Mouse (Mus musculus) kidney, adult 2 months (tissue): ENCODE results near the gene Aifm3. TPM values are rescaled to one million over a fixed set of nuclear protein-coding genes. Genes with fewer than 3 reads are reported as not detected.
A peak's percentile ranks its signal among the peaks of the same experiment; 100 is the strongest.

ENCODE experiments used
- DNase-seq: peaks from one replicate; pipeline ENCODE4 v3.0.0; 2021
- H3K27ac ChIP-seq: fragments of 200-500 bp; 2 replicates; pipeline ENCODE4 v1.5.1; 2012; ENCODE audit warnings: low read depth, low read length, control low read depth, inconsistent platforms; ENCODE audit not compliant: insufficient read depth
- H3K27me3 ChIP-seq: fragments of 200-500 bp; replicated peaks from 2 replicates; pipeline ENCODE4 v1.6.1; 2012; ENCODE audit warnings: mild to moderate bottlenecking, moderate library complexity, low read length, inconsistent platforms; ENCODE audit not compliant: control insufficient read depth, insufficient read depth
- H3K36me3 ChIP-seq: fragments of 200-500 bp; 2 replicates; pipeline ENCODE4 v1.6.1; 2012; ENCODE audit warnings: mild to moderate bottlenecking, moderate library complexity, low read length, inconsistent platforms; ENCODE audit not compliant: control insufficient read depth, insufficient read depth
- H3K4me1 ChIP-seq: fragments of 200-500 bp; 2 replicates; pipeline ENCODE4 v1.6.1; 2011; ENCODE audit warnings: low read length; ENCODE audit not compliant: control insufficient read depth, insufficient read depth
- H3K4me3 ChIP-seq: fragments of 200-500 bp; 2 replicates; pipeline ENCODE4 v1.5.1; 2011; ENCODE audit warnings: mild to moderate bottlenecking, low read depth, low read length, control low read depth; ENCODE audit not compliant: insufficient read depth
- CTCF ChIP-seq: fragments of 200-500 bp; conservative IDR thresholded peaks from 2 replicates; pipeline ENCODE4 v1.5.1; 2011; ENCODE audit warnings: low read depth, mild to moderate bottlenecking, control low read depth, low read length, moderate library complexity, mixed read lengths; ENCODE audit not compliant: insufficient read depth, insufficient read length
- POLR2A ChIP-seq: fragments of 200-500 bp; IDR thresholded peaks from one replicate; pipeline ENCODE4 v1.6.1; 2011; ENCODE audit warnings: low read depth, low read length, control low read depth
- WGBS: fragments of 180-500 bp; shearing (Covaris S2); methylation state at CpG from one replicate; pipeline ENCODE4 v1.1.7; 2018; 5-methylcytosine and 5-hydroxymethylcytosine counted together
- polyA plus RNA-seq: library from polyadenylated mRNA; depleted of rRNA; stranded (reverse); fragments of >200 nt; gene quantifications from 2 replicates; pipeline ENCODE4 v1.2.3, GENCODE M21; 2012; rRNA removed

The Aifm3 gene
- polyA plus RNA-seq = 11.7 and 14.8 TPM in 2 replicates

GRCm38 (mm10) chr16:17489469-17490111 lies at the start of gene Aifm3:
Gene Aifm3, plus strand, starts transcription at chr16:17489611.
- Histone ChIP-seq H3K36me3 (peaks cover 2% of the 10 kb centered on the region; the same call in 1 of the 2 replicates), H3K27me3 (no peaks in the 10 kb centered on the region), H3K27ac (no peak within 1 kb of the TSS), H3K4me1 (0 out of 2 replicates have a peak, but pooled peaks cover 3% of the 10 kb centered on the region), H3K4me3 (peak within 1 kb of the TSS; percentile 61)
- WGBS = 4% methylated on average over 47 of the region's 47 CpGs
- TF ChIP-seq POLR2A (no peak), CTCF (no peak)
- DNase-seq = peak; percentile 41

- Histone ChIP-seq H3K27me3 (no peaks in the 10 kb centered on the region), H3K36me3 (no peaks in the 10 kb centered on the region; the same call in 1 of the 2 replicates), H3K4me1 (peaks cover 11% of the 10 kb centered on the region; the same call in 1 of the 2 replicates), H3K27ac (peak within 1 kb of the TSS; percentile 90), H3K4me3 (peak within 1 kb of the TSS; percentile 97)
- WGBS = under 1% methylated on average over 63 of the region's 63 CpGs
- TF ChIP-seq CTCF (no peak), POLR2A (no peak)
- DNase-seq = peak; percentile 99
These were observed 37.7 kb upstream of the Aifm3 start, which contains the start of gene Crkl for GRCm38 (mm10) chr16:17451541-17452372. Gene Crkl, plus strand, starts transcription at chr16:17451987.

DNA sequence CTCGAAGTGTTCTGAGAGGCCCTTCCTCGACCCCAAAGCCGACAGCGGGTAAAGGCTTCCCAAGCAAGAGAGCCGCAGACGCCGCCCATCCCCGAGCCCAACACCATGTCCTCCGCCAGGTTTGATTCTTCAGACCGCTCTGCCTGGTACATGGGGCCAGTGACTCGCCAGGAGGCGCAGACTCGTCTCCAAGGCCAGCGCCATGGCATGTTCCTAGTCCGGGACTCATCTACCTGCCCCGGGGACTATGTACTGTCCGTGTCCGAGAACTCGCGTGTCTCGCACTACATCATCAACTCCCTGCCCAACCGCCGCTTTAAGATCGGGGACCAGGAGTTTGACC lies 37.1 kb upstream of the Aifm3 start:
- WGBS = under 1% methylated on average over 24 of the region's 24 CpGs
- Histone ChIP-seq H3K4me3 (peak overlapping the region; percentile 97), H3K27me3 (no peaks in the 10 kb centered on the region), H3K4me1 (peaks cover 11% of the 10 kb centered on the region; the same call in 1 of the 2 replicates), H3K36me3 (no peaks in the 10 kb centered on the region; the same call in 1 of the 2 replicates), H3K27ac (peak overlapping the region; percentile 74)
- peak; percentile 54 for DNase-seq
- TF ChIP-seq POLR2A (no peak), CTCF (no peak)

DNA sequence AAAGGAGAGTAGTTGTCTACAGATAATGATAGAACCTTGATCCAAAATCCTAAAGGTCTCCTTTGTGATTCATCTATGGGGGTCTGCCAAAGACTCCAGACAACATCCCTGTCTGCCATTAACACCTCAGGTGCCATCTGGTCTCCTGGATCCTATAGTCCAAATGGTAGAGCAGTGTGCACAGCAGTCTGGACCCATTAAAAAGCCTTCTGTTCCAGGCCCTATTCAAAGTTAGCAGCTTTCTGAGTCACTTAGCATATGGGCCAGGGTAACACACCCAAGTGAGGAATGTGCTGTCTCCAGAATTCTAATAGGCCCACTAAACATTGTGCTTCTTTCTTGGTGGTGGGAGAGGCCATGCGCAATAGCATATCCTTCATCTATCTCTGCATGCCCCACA lies 32.5 kb upstream of the Aifm3 start:
- no peak for DNase-seq
- Histone ChIP-seq H3K4me3 (no peak overlapping the region), H3K36me3 (no peaks in the 10 kb centered on the region; the same call in 1 of the 2 replicates), H3K27me3 (no peaks in the 10 kb centered on the region), H3K4me1 (peaks cover 16% of the 10 kb centered on the region; the same call in 1 of the 2 replicates), H3K27ac (no peak overlapping the region)
- 95% methylated on average over 1 of the region's 1 CpGs for WGBS
- no peak for TF ChIP-seq CTCF
- TF ChIP-seq POLR2A = no peak

DNA sequence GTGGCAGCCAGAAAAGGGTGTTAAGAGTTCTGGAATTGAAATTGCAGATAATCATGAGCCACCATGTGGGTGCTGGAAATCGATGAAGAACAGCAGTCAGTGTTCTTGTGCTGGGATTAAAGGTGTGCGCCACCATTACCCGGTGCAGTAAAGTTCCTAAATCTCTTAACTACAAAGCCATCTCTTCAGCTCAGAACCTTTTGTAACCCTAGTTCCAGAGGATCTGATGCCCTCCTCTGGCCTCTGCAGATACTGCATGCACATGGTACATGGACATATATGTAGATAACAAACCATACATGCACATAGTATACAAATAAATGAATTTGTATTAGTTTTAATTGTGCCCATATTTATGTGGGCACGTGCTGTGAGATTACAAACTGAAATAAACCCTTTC lies 29.2 kb upstream of the Aifm3 start:
- Histone ChIP-seq H3K4me3 (no peak overlapping the region), H3K36me3 (no peaks in the 10 kb centered on the region; the same call in 1 of the 2 replicates), H3K27me3 (no peaks in the 10 kb centered on the region), H3K4me1 (peaks cover 15% of the 10 kb centered on the region; the same call in 1 of the 2 replicates), H3K27ac (no peak overlapping the region)
- peak; percentile 16; the same call in 1 of the 2 replicates for TF ChIP-seq CTCF
- TF ChIP-seq POLR2A = no peak
- 85% methylated on average over 4 of the region's 4 CpGs for WGBS
- DNase-seq = no peak

- Histone ChIP-seq H3K27ac (no peak overlapping the region), H3K4me3 (no peak overlapping the region), H3K27me3 (no peaks in the 10 kb centered on the region), H3K36me3 (no peaks in the 10 kb centered on the region), H3K4me1 (peaks cover 11% of the 10 kb centered on the region; the same call in 1 of the 2 replicates)
- DNase-seq = no peak
- TF ChIP-seq CTCF (no peak), POLR2A (no peak)
- 52% methylated on average over 1 of the region's 1 CpGs for WGBS
These were observed 27.8 kb upstream of the Aifm3 start for GRCm38 (mm10) chr16:17461596-17461995.

DNA sequence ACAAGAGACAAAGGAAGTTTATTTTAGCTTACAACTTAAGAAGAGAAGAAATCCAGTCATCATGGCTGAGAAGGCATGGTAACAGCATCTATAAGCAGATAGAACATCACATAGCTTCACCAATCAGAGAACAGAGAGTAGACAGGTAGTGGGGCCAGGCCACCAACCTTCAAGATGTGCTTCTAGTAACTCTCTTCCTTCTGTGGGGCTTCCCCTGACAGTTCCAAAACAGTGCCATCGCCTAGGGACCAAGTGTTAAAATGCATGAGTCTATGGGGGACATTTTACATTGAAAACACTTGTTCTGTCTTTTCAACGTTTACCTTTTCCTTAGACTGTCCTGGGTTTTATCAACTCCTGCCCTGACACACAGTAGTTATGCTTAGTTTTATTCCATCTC lies 26.2 kb upstream of the Aifm3 start:
- 87% methylated on average over 2 of the region's 2 CpGs for WGBS
- Histone ChIP-seq H3K27ac (no peak overlapping the region), H3K4me1 (peaks cover 19% of the 10 kb centered on the region; the same call in 1 of the 2 replicates), H3K27me3 (no peaks in the 10 kb centered on the region), H3K4me3 (no peak overlapping the region), H3K36me3 (no peaks in the 10 kb centered on the region)
- no peak for DNase-seq
- TF ChIP-seq POLR2A (no peak), CTCF (no peak)
